Mouse (Mus musculus) myocyte (in vitro differentiated cells): ENCODE measurements around the gene Fbrsl1.

Source experiments
- CEBPB ChIP-seq: IDR thresholded peaks from 2 replicates; pipeline ENCODE4 v1.6.1; 2011; ENCODE audit warnings: mild to moderate bottlenecking, moderate library complexity; ENCODE audit not compliant: poor library complexity, insufficient read depth, severe bottlenecking
- E2F4 ChIP-seq: IDR thresholded peaks from one replicate; pipeline ENCODE4 v1.6.1; 2011; ENCODE audit warnings: mild to moderate bottlenecking, control low read depth, moderate library complexity; ENCODE audit not compliant: insufficient read depth
- MAX ChIP-seq: IDR thresholded peaks from one replicate; pipeline ENCODE4 v1.6.1; 2011; ENCODE audit warnings: low read depth, mild to moderate bottlenecking, control low read depth
- MYOD1 ChIP-seq, 3 experiments: IDR thresholded peaks; one replicate each; pipeline ENCODE4 v1.6.1; 2011; ENCODE audit warnings: control low read depth in 2 of 3, low read depth in 2 of 3, mild to moderate bottlenecking in 2 of 3, moderate library complexity in 1 of 3; ENCODE audit not compliant: insufficient read length in 2 of 3, control insufficient read depth in 1 of 3
- MYOG ChIP-seq, 3 experiments: IDR thresholded peaks; one replicate each; pipeline ENCODE4 v1.6.1; 2011; ENCODE audit warnings: control low read depth in 2 of 3, low read depth in 2 of 3, mild to moderate bottlenecking in 2 of 3; ENCODE audit not compliant: insufficient read length in 2 of 3, control insufficient read depth in 1 of 3, insufficient read depth in 1 of 3
- POLR2A ChIP-seq: IDR thresholded peaks from one replicate; pipeline ENCODE4 v1.6.1; 2011; ENCODE audit warnings: low read depth, mild to moderate bottlenecking, control low read depth, moderate library complexity; ENCODE audit not compliant: insufficient read length
- POLR2AphosphoS2 ChIP-seq: IDR thresholded peaks from one replicate; pipeline ENCODE4 v1.6.1; 2011; ENCODE audit warnings: low read depth, control low read depth; ENCODE audit not compliant: insufficient read length
- REST ChIP-seq: IDR thresholded peaks from one replicate; pipeline ENCODE4 v1.6.1; 2011; ENCODE audit warnings: mild to moderate bottlenecking, control low read depth, moderate library complexity; ENCODE audit not compliant: insufficient read depth, insufficient read length
- TCF12 ChIP-seq: IDR thresholded peaks from one replicate; pipeline ENCODE4 v1.6.1; 2011; ENCODE audit warnings: mild to moderate bottlenecking, control low read depth; ENCODE audit not compliant: poor library complexity, insufficient read depth, severe bottlenecking
- TCF3 ChIP-seq: IDR thresholded peaks from one replicate; pipeline ENCODE4 v1.6.1; 2011; ENCODE audit warnings: low read depth, control low read depth; ENCODE audit not compliant: insufficient read length

DNA sequence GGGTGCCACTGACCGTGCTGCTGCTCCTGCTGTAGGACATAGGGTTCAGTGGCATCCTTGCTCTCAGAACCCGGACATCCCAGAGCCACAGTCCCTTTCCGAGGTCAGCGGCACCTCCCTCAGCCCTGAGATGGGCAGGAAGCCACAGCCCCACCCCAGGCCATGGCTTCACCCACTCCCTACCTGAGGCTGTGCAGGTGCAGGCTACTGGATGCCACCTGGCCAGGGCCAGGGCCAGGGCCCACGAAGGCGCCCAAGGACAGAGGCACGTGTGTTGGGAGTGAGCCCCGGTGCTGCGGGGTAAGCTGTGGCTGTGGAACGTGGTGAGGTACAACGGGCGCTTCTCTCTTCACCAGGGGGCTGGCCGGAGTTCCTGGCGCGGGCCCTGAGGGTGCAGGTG lies 69.2 kb downstream of the Fbrsl1 start:
- no peak for TF ChIP-seq POLR2A
- TF ChIP-seq POLR2AphosphoS2: no peak
- no peak for TF ChIP-seq TCF3
- no peak for TF ChIP-seq MYOD1 (IDR thresholded peaks at IDR 0.05; ENCODE audit: control insufficient read depth in 1 of 3, insufficient read length in 2 of 3, low read depth in 2 of 3)
- TF ChIP-seq CEBPB: no peak
- TF ChIP-seq MYOG (IDR thresholded peaks at IDR 0.05; ENCODE audit: control insufficient read depth in 1 of 3, insufficient read depth in 1 of 3, insufficient read length in 2 of 3, low read depth in 2 of 3): no peak
- no peak for TF ChIP-seq REST
- no peak for TF ChIP-seq E2F4
- TF ChIP-seq TCF12: no peak
- TF ChIP-seq MAX: no peak
